Mouse (Mus musculus) kidney, embryonic 14.5 days (tissue): ENCODE results near the gene Sez6l. TPM values are rescaled to one million over a fixed set of nuclear protein-coding genes. Genes with fewer than 3 reads are reported as not detected.

Experiments used
- ATAC-seq: fragments of 200-750 bp; cut with Nextera tagmentation; 2 replicates; pipeline ENCODE4 v1.8.0; 2017; ENCODE audit warnings: moderate number of reproducible peaks, mild to moderate bottlenecking, moderate TSS enrichment, moderate library complexity; ENCODE audit not compliant: low FRiP score, low TSS enrichment
- H3K27ac ChIP-seq: fragments of 300-500 bp; sonication (generic); 2 replicates; pipeline ENCODE4 v1.5.1; 2014; ENCODE audit warnings: low read depth, mild to moderate bottlenecking, low read length, moderate library complexity, mixed read lengths
- H3K27me3 ChIP-seq: fragments of 300-500 bp; sonication (generic); 2 replicates; pipeline ENCODE4 v1.6.1; 2014; ENCODE audit warnings: mild to moderate bottlenecking, low read length; ENCODE audit not compliant: control insufficient read depth, insufficient read depth
- H3K36me3 ChIP-seq: fragments of 300-500 bp; sonication (generic); 2 replicates; pipeline ENCODE4 v1.6.1; 2014; ENCODE audit warnings: low read length, mixed read lengths; ENCODE audit not compliant: control insufficient read depth, insufficient read depth
- H3K4me1 ChIP-seq: fragments of 300-500 bp; sonication (generic); 2 replicates; pipeline ENCODE4 v1.6.1; 2014; ENCODE audit warnings: low read length, mixed read lengths; ENCODE audit not compliant: control insufficient read depth, insufficient read depth
- H3K4me2 ChIP-seq: fragments of 300-500 bp; sonication (generic); replicated peaks from 2 replicates; pipeline ENCODE4 v1.6.1; 2014; ENCODE audit warnings: low read depth, mild to moderate bottlenecking, low read length
- H3K4me3 ChIP-seq: fragments of 300-500 bp; sonication (generic); 2 replicates; pipeline ENCODE4 v1.5.1; 2014; ENCODE audit warnings: mild to moderate bottlenecking, low read length
- H3K9ac ChIP-seq: fragments of 300-500 bp; sonication (generic); 2 replicates; pipeline ENCODE4 v1.6.1; 2014; ENCODE audit warnings: low read depth, mild to moderate bottlenecking, low read length, moderate library complexity
- H3K9me3 ChIP-seq: fragments of 300-500 bp; sonication (generic); 2 replicates; pipeline ENCODE4 v1.6.1; 2016; ENCODE audit warnings: low read length; ENCODE audit not compliant: control insufficient read depth
- WGBS: fragments of 180-500 bp; shearing (Covaris S2); extraction: QIAGEN DNeasy Blood & Tissue Kit; methylation state at CpG from one replicate; pipeline ENCODE4 v1.1.7; 2014; 5-methylcytosine and 5-hydroxymethylcytosine counted together
- polyA plus RNA-seq: library from polyadenylated mRNA; unstranded; fragments of >200 nt; fragmentation: Nextera tagmentation; extraction: Ambion mirVana; gene quantifications from 2 replicates; pipeline ENCODE4 v1.2.1, GENCODE M21; 2014

Sez6l gene
- polyA plus RNA-seq, 1 experiment from 2014 or later = 0.26 TPM

DNA sequence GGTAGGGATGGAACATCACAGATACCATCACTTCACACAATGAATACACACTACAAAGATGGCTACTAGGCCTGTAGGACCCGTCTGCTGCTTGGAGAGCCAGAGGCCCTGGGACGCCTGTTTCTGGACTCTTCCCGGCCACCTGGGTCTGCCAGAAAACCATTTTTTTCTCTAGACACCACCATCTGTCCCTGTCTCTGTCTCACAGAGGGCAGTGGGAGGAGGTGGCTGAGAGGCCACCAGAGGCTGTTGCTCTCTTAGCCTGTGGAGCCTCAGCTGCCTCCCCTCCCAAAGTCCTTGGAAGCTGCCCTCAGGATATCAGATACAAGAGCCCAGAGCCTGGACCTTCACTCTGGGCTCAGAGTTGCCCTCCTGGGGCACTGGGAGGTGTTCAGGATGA is 117.1 kb downstream of the Sez6l start:
- no peaks in the 10 kb centered on the region for H3K36me3 ChIP-seq
- WGBS = 62% methylated on average over 3 of the region's 3 CpGs
- H3K9ac ChIP-seq = no peak overlapping the region
- H3K27me3 ChIP-seq = 0 out of 2 replicates have a peak, but pooled peaks cover 4% of the 10 kb centered on the region
- H3K27ac ChIP-seq = no peak overlapping the region
- H3K4me3 ChIP-seq = no peak overlapping the region
- H3K4me1 ChIP-seq = no peaks in the 10 kb centered on the region
- no peak overlapping the region for H3K4me2 ChIP-seq
- ATAC-seq = no peak
- no peaks in the 10 kb centered on the region for H3K9me3 ChIP-seq

DNA sequence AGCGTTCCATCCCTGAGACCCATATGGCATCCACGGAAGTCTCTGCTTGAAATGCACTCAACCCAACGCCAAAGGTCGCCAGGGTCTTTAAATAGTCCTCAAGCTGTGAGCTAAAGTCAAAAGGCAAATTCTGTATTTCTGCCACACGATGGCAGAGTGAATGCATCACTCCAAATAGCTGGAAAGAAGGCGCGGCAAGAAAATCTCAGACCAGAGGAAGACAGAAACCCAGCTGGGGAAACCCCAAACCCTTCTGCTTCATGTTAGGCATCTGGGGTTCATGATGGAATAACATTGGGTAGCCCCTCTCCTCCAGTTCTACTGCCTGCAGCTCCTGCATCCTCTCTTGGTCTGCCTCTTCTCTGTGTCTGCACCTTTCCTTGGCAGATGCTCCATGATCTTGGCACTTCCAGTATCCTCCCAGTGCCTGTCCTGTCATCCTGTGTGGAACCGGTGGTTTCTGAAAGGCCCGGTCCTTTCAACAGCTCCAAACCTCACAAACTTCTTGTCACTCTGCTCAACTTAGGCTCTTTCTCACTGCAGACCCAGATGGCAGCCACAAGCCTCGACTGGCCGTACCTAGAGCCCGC is 121.9 kb downstream of the Sez6l start:
- 67% methylated on average over 12 of the region's 12 CpGs for WGBS
- no peak overlapping the region for H3K27ac ChIP-seq
- no peak overlapping the region for H3K4me3 ChIP-seq
- H3K9ac ChIP-seq = no peak overlapping the region
- H3K36me3 ChIP-seq = no peaks in the 10 kb centered on the region
- H3K9me3 ChIP-seq = no peaks in the 10 kb centered on the region
- no peaks in the 10 kb centered on the region for H3K27me3 ChIP-seq
- H3K4me2 ChIP-seq = no peak overlapping the region
- no peak for ATAC-seq
- no peaks in the 10 kb centered on the region for H3K4me1 ChIP-seq

DNA sequence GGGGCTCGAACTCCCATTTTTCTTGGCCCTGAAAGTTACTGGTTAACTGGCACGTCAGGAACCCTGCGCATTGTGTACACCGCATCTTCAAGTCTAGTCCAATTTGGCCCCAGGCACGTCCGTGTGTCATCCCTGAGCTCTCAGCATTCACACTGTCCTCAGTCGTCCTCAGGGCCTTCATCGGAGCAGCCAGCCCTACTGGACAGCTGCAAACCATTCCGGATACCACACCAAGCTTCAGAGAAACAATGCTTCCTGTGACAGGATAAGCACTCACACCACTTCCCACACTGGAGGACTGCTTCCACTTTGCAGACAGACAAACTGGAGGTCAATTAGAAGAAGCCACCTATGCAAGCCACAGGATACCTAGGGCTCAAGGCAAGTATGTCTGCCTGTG is 123.9 kb downstream of the Sez6l start:
- ATAC-seq = no peak
- 73% methylated on average over 9 of the region's 9 CpGs for WGBS
- 0 out of 2 replicates have a peak, but pooled peaks cover 4% of the 10 kb centered on the region for H3K27me3 ChIP-seq
- H3K4me1 ChIP-seq = no peaks in the 10 kb centered on the region
- H3K4me3 ChIP-seq = no peak overlapping the region
- no peak overlapping the region for H3K4me2 ChIP-seq
- no peaks in the 10 kb centered on the region for H3K36me3 ChIP-seq
- no peaks in the 10 kb centered on the region for H3K9me3 ChIP-seq
- no peak overlapping the region for H3K27ac ChIP-seq
- no peak overlapping the region for H3K9ac ChIP-seq

DNA sequence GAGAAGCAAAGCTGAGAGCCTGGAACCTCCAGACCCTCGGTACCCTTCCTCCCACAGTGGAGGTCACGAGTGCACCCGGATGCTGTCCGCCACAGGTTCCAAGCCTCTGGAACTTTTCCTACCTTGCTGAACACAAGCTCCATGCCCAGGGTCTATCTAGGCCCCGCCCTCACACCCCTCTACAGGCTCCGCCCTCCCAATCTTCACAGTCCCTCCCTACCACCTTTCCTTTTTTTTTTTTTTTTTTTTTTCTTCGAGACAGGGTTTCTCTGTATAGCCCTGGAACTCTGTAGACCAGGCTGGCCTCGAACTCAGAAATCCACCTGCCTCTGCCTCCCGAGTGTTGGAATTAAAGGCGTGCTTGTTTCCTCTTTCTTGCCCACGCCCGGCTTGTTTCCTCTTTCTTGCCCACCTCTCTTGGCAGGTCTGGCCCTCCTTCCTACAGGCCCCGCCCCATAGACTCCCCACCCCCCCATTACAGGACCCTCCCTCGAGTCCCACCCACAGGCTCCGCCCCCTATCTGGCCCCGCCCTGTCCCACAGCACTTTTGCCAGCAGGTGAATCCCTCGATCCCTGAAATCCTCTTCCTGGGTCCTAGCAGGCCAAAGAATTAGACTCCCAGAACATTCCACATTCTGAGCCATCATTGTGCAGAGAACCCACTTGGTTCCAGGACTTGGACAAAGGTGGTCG is 128.1 kb downstream of the Sez6l start, which contains the start of gene Gm6588:
Gene Gm6588 (plus strand): TSS at position 680 of the 694 bp plus-strand sequence.
- Histone ChIP-seq H3K27me3 (0 out of 2 replicates have a peak, but pooled peaks cover 4% of the 10 kb centered on the region), H3K9ac (no peak within 1 kb of the TSS), H3K4me2 (no peak within 1 kb of the TSS), H3K9me3 (no peaks in the 10 kb centered on the region), H3K27ac (no peak within 1 kb of the TSS), H3K4me1 (no peaks in the 10 kb centered on the region), H3K4me3 (no peak within 1 kb of the TSS), H3K36me3 (no peaks in the 10 kb centered on the region)
- WGBS = 64% methylated on average over 18 of the region's 18 CpGs
- no peak for ATAC-seq

DNA sequence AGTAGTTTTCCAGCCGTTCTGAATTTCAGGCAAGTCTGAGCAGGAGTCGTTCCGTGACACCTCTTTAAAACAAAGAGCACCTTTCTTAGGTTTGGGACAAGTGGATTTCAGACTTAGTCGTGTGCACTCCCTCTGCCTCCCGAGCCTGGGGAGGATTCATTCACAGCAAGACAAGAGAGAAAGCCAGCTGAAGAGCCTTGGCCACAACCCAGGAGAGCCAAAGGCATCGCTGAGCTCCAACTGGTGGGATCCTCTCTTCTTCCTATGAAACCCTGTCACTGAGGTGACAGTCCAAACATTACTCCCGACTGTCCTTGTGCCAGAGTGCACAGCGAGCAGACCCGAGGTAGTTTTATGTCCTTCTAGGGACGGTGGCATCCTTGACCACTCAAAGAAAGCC is 138.4 kb downstream of the Sez6l start:
- no peaks in the 10 kb centered on the region for H3K9me3 ChIP-seq
- 26% methylated on average over 10 of the region's 10 CpGs for WGBS
- no peak overlapping the region for H3K4me2 ChIP-seq
- H3K4me3 ChIP-seq = no peak overlapping the region
- H3K9ac ChIP-seq = no peak overlapping the region
- no peak for ATAC-seq
- H3K27me3 ChIP-seq = no peaks in the 10 kb centered on the region
- no peaks in the 10 kb centered on the region for H3K36me3 ChIP-seq
- H3K4me1 ChIP-seq = no peaks in the 10 kb centered on the region
- H3K27ac ChIP-seq = no peak overlapping the region

DNA sequence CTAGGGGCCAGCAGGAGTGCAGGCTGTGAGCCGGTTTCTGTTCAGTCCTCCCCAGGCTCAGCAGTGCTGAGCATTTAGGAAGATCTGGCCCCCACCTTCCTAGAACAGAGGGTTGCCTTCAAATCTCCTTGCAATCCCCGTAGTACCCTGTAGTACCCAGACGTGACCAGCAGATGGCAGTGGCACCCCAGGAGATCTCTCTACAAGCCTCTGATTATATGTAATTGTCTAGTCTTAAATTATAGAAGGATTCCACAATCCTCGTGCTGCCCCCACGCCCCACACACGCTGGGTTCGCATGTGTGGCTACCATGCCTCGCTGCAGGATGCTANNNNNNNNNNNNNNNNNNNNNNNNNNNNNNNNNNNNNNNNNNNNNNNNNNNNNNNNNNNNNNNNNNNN is 144.0 kb downstream of the Sez6l start:
- no peak for ATAC-seq
- no peaks in the 10 kb centered on the region for H3K27me3 ChIP-seq
- H3K4me2 ChIP-seq = no peak overlapping the region
- WGBS = under 1% methylated on average over 8 of the region's 8 CpGs
- no peaks in the 10 kb centered on the region for H3K9me3 ChIP-seq
- no peak overlapping the region for H3K4me3 ChIP-seq
- H3K9ac ChIP-seq = no peak overlapping the region
- no peaks in the 10 kb centered on the region for H3K36me3 ChIP-seq
- peaks cover 4% of the 10 kb centered on the region; the same call in 1 of the 2 replicates for H3K4me1 ChIP-seq
- no peak overlapping the region for H3K27ac ChIP-seq

DNA sequence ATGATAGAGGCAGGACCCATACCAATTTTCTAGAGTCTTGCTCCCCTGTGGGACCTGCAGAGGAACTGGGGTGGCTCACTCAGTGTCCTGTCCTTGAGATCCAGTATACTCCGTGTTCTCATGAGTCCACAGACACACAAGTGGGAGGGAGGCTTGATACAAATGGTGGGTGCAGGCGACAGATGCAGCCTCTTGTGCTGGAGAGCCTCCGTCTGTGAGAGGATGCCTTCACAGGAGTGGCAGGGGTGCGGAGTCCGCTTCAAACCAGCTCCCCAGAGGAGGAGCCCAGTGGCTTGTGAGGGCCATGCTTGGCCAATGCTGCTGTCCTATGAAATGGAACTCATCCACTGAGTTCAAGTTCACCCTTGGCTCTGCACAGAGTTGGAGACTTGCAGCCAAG is 145.0 kb downstream of the Sez6l start:
- ATAC-seq = no peak
- H3K4me2 ChIP-seq = no peak overlapping the region
- H3K4me1 ChIP-seq = peaks cover 4% of the 10 kb centered on the region; the same call in 1 of the 2 replicates
- H3K27ac ChIP-seq = no peak overlapping the region
- H3K4me3 ChIP-seq = no peak overlapping the region
- no peaks in the 10 kb centered on the region; the same call in 1 of the 2 replicates for H3K27me3 ChIP-seq
- H3K9me3 ChIP-seq = no peaks in the 10 kb centered on the region
- WGBS = 78% methylated on average over 5 of the region's 5 CpGs
- no peak overlapping the region for H3K9ac ChIP-seq
- H3K36me3 ChIP-seq = no peaks in the 10 kb centered on the region

DNA sequence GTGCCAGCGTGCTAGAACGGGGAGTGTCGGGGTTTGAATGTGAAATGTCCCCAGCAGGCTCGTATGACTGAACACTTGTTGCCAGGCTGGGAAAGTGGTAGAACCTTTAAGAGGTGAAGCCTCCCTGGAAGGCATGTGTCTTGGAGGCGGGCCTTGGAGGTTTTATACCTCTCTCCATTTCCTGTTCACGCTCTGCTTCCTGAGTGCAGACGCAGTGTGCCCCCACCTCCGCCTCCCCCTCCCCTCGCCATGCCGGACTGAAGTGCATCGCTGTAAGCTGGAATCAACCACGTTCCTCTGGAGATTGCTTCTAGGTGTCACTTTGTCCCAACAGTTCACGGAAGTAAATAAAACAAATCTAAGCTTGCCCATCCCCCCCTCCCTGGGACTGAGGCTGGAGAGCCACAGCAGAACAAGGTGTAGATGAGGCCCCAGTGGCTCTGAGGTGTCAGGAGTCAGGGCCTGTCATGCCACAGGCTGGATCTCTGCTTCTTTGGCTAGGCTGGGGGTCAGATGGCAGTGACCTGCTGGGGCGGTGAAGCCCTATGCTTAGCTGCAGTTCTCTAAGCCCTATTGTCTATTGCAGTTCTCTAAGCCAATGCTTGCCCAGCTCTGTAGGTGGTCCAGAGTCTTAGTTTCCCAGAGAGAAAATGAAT is 145.7 kb downstream of the Sez6l start:
- WGBS = 13% methylated on average over 14 of the region's 14 CpGs
- Histone ChIP-seq H3K4me2 (peak overlapping the region; percentile 28; the same call in 1 of the 2 replicates), H3K4me3 (no peak overlapping the region), H3K9ac (no peak overlapping the region; the same call in 1 of the 2 replicates), H3K9me3 (no peaks in the 10 kb centered on the region), H3K27ac (no peak overlapping the region), H3K36me3 (no peaks in the 10 kb centered on the region), H3K4me1 (peaks cover 4% of the 10 kb centered on the region; the same call in 1 of the 2 replicates), H3K27me3 (no peaks in the 10 kb centered on the region; the same call in 1 of the 2 replicates)
- ATAC-seq = no peak

DNA sequence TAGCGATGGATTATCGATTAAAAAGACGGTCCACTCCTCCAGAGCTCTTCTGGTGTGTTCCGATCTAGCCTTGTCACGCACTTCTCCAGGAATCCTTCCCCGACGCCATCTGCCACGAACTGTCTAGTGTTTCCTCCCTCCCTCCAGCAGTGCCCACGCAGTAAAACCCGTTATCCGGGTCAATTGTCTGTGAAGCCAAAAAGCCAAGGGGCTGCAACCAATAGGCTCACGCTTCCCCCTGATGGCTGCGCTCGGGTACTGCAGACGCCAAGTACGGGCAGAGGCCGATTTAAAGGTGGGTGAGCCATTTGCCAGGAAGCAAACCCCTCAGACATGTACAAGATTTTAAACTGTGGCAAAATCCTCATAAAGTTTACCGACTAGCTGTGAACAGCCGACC is 148.0 kb downstream of the Sez6l start:
- Histone ChIP-seq H3K27ac (no peak overlapping the region), H3K9me3 (no peaks in the 10 kb centered on the region), H3K4me1 (peaks cover 4% of the 10 kb centered on the region; the same call in 1 of the 2 replicates), H3K4me2 (no peak overlapping the region; the same call in 1 of the 2 replicates), H3K9ac (no peak overlapping the region), H3K36me3 (no peaks in the 10 kb centered on the region), H3K4me3 (no peak overlapping the region), H3K27me3 (peaks cover 4% of the 10 kb centered on the region)
- 15% methylated on average over 19 of the region's 19 CpGs for WGBS
- ATAC-seq = 0 out of 2 replicates have a peak, but pooled peaks have one; percentile 20
